Mouse (Mus musculus): ENCODE results near the gene Fhl4.
A peak's percentile ranks its signal among the peaks of the same experiment; 100 is the strongest.

The Fhl4 gene

GRCm38 (mm10) chr10:85102247-85103084 lies at the start of gene Fhl4, which contains the start of gene Tmem263:
Gene Fhl4, minus strand, starts transcription at chr10:85102495.
Gene Tmem263, plus strand, starts transcription at chr10:85102627.
- peak; percentile 96 for DNase-seq (ENCODE audit: low spot score)

GRCm38 (mm10) chr10:85149226-85149625 lies 46.9 kb upstream of the Fhl4 start:
- DNase-seq (ENCODE audit: low spot score): no peak

DNA sequence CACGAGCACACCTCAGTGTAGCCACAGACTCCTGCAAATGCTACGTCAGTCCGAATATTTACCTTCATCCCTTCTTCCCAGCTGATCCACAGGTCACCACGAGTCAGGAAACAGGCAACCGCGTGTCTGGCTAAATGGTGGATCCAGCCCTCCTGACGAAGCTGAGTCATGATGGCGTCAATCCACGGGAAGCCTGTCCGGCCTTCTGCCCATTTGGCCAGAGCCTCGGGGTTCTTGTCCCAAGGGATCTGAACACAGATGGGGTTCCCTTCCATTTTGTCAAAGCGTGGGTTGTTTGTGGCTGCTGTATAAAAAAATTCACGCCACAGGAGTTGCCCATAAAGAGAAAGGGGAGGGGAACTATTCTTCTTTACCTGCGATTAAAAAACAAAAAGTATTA lies 44.0 kb upstream of the Fhl4 start:
- no peak for DNase-seq (ENCODE audit: low spot score)

DNA sequence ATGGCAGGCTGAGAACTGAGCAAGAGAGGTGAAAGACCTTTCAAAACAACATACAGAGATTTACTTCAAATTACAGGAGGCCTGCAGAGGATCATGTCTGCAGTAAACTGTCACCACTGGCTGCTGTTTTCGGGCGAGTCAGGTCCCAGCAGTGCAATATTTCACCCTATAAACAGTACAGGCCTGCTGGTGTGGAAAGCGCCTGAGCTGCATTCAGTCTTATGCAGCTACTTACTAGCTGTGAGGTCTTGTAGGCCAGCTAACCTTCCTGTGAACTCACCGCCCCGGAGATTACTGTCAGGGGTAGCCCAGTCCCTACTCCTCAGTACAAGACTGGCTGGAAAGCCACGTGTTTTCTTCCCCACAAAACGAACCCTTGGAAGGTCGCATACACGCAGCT lies 39.2 kb upstream of the Fhl4 start:
- no peak for DNase-seq (ENCODE audit: low spot score)

DNA sequence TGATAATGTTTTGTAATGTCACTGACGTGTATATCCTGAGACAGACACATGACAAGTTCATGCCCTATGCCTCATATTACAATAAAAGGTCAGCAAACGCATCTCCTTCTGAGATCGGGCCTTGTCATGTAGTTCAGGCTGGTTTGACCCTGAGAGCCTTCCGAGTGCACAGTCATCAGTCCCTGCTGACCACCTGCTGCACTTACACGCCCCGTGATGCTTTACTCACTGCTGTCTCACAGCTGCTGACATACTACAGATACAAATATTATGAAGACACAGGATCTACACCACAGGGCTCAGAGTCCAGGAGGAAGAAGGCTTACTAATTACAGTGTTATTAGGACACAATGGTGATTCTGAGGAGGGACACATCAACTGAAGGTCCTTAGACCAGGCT lies 34.3 kb upstream of the Fhl4 start:
- no peak for DNase-seq (ENCODE audit: low spot score)

GRCm38 (mm10) chr10:85128453-85128852 lies 26.2 kb upstream of the Fhl4 start:
- no peak for DNase-seq (ENCODE audit: low spot score)

GRCm38 (mm10) chr10:85127395-85128287 lies 25.3 kb upstream of the Fhl4 start, which contains the start of gene Mterf2:
Gene Mterf2, minus strand, starts transcription at chr10:85128027.
- DNase-seq (ENCODE audit: low spot score): peak; percentile 99

- no peak for DNase-seq (ENCODE audit: low spot score)
Observed at GRCm38 (mm10) chr10:85125184-85125583, 22.9 kb upstream of the Fhl4 start.

DNA sequence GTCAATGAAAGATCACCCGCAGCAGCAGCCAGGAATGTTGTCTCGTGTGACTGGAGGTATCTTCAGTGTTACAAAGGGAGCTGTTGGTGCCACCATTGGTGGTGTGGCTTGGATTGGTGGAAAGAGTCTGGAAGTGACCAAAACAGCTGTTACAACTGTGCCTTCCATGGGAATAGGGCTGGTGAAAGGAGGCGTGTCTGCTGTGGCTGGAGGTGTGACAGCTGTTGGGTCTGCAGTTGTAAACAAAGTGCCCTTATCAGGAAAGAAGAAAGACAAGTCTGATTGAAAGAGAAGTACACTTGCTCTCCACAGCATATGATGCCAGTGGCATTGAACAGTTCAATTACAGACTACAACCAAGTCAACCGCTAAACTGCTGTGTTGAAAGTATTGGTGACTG lies 12.1 kb upstream of the Fhl4 start:
- no peak for DNase-seq (ENCODE audit: low spot score)

- peak; percentile 71 for DNase-seq (ENCODE audit: low spot score)
Observed at GRCm38 (mm10) chr10:85103085-85103885, 990 bp upstream of the Fhl4 start.

DNA sequence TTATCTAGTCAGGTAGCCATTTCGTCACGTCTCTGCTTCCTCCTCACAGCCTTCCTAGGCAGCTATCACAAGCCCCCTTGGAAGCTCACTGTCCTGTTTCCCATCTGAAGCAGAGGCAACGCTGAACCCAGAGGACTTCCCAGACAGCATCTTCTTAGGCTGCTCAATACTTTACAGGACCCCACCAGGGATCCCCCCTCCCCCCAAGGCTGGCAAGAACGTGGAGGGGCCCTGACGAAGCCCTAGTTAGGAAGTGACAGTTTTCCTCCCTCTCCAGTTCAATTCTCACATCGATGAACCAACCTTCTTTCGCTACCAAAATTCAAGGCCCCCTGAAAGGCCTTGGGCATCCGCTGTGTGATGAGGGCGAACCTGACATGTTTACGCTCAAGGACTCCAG lies 454 bp downstream of the Fhl4 start:
- peak; percentile 45 for DNase-seq (ENCODE audit: low spot score)

GRCm38 (mm10) chr10:85071605-85072152 lies 30.6 kb downstream of the Fhl4 start:
- DNase-seq (ENCODE audit: low spot score): no peak

DNA sequence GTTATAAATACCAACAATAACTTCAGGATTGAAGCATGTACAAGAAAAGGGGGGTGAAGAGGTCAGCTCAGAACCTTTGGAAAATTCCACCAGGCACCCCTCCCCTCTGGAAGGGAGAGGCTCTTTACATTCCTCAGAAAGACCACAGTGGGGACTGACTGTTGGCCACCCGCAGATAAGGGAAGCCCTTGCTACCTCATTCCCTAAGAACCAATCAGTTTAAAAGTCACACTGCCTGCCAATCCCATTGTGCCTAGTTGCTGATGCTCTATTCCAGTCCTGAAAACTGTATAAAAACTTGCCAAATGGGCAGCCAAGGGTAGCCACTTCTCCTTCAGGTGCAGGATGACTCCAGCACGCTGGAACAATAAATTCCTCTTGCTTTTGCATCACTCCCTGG lies 47.4 kb downstream of the Fhl4 start:
- DNase-seq (ENCODE audit: low spot score): no peak

GRCm38 (mm10) chr10:85052451-85052850 lies 49.8 kb downstream of the Fhl4 start:
- no peak for DNase-seq (ENCODE audit: low spot score)

- no peak for DNase-seq (ENCODE audit: low spot score)
Observed at GRCm38 (mm10) chr10:85050668-85051208, 51.6 kb downstream of the Fhl4 start.

- DNase-seq (ENCODE audit: low spot score): no peak
Observed at GRCm38 (mm10) chr10:85048008-85048407, 54.3 kb downstream of the Fhl4 start.

DNA sequence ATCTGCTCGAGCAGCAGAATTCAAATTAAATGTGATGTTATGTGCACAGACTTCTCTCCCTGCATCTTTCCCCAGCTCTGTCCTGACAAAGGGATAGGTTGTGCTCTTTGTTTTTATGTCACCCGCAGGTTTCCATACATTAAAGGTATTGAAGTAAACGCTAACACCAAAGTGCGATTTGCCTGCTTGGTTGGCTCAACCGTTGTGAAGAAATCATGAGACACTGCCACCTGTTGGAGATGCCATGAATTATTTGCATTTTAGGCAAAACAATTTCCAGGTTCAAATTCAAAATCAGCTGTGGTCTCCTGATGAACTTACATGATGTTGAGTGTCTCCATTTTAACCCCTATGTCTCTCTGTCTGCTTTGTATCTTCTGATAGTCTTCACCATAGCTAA lies 55.7 kb downstream of the Fhl4 start:
- peak; percentile 77 for DNase-seq (ENCODE audit: low spot score)

All from embryo, embryonic 10.5 days (tissue).